Mouse (Mus musculus) kidney, postnatal 4 days (tissue): ENCODE results near the gene Apex2.

Experiments used
- DNase-seq, 2 experiments: peaks; one replicate each; pipeline ENCODE4 v3.0.0; 2021; ENCODE audit warnings: mixed read lengths in 2 of 2

The Apex2 gene

GRCm38 (mm10) chrX:150486314-150487030 lies 103.2 kb downstream of the Apex2 start:
- DNase-seq = peak in 1 of 2 experiments; percentile 8

GRCm38 (mm10) chrX:150477854-150478780 lies 111.6 kb downstream of the Apex2 start:
- peak; percentile 78 to 92 for DNase-seq

- no peak for DNase-seq
Observed at GRCm38 (mm10) chrX:150471416-150471815, 118.3 kb downstream of the Apex2 start.
